Mouse (Mus musculus) kidney, postnatal 25 days (tissue): ENCODE results near the gene Mgmt.

ENCODE experiments used
- DNase-seq, 2 experiments: peaks; one replicate each; pipeline ENCODE4 v3.0.0; 2021; ENCODE audit warnings: mixed read lengths in 2 of 2

Gene Mgmt

DNA sequence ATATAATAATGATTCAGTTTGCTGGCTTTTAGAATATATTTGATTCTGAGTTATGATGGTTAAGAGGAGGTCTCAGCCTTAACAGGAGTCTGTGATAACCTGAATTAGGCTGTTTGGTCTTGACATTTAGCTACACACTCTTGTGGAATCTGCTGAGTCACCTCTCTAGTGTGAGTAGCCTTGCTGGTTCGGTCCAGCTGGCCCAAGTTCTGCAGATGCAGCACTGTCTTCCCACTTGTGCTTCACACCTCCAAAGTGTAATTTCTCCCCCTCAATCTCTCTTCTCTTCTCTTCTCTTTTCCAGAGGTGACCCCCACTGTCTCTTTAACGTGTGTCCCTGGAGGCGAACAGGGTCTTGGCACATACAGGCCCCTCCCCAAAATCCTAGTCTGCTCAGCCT lies 171.8 kb downstream of the Mgmt start:
- no peak for DNase-seq

DNA sequence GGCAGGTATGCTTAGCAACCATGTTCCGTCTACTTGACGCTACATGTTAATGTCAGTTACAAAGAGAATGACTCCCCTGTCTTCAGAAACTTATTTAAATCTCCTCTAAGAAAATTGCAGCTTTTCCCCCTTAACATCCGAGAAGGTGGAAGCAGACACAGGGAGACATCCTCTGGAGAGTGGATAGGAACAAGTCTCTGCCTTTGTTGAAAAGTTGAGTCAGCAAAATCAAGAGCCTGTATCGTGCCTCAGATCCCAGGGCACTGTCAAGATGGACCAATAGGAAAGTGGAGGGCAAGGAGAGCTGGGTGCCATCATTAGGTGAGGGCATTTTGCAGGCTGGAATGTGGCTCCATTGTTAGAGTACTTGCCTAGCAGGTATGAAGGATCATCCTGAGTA lies 172.6 kb downstream of the Mgmt start:
- no peak for DNase-seq

DNA sequence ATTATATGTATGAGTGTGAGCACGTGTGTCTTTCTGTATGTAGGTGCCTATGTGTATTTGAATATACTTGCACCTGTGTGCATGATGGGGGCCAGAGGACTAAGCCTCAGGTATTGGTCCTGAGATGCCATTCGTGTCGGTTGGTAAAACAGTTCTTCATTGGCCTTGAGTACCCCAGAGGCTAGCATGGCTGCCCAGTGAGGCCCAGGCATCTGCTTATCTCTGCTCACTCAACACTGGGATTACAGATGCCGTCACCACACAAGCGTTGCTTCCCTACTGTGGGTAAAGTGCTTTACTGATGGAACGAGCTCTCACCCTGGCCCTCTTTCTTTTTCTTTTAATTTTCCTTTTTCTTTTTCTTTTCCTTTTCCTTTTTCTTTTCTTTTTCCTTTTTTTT lies 173.3 kb downstream of the Mgmt start:
- DNase-seq = no peak

DNA sequence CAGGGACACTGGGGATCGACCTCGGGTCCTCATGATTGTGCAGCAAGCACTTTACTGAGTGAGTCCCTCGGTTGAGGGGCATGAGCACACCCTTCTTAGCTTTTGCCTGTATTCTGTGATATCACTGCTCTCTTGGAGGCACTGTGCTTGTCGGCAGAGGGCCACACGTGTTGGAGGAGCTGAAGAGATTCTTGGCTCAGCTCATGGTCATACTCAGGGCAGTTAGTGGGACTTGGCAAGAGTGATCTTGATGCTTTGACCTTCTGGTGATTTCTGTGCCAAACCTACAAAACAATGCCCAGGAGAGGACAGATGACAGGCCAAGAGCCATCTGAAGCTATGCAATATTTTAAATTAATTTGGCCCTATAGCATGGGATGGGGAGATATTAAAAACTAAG lies 174.4 kb downstream of the Mgmt start:
- no peak for DNase-seq

DNA sequence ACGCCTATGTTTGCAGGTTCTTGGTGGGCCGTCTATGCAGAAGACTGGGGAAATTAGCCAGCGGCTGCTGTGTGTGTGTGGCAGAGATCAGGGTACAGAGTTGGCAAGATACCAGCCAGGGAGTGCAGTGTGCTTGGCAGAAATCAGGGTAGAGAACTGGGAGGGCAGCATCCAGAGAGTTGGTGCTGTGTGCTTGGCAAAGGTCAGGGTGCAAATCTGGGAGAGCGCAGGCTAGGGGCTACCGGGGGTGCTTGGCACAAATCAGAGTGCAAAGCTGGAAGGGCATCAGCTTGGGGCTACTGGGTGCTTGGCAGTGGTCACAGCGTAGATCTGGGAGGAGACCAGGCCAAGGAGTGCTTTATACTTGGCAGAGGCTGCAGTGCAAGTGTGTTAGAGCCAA lies 175.4 kb downstream of the Mgmt start:
- no peak for DNase-seq

DNA sequence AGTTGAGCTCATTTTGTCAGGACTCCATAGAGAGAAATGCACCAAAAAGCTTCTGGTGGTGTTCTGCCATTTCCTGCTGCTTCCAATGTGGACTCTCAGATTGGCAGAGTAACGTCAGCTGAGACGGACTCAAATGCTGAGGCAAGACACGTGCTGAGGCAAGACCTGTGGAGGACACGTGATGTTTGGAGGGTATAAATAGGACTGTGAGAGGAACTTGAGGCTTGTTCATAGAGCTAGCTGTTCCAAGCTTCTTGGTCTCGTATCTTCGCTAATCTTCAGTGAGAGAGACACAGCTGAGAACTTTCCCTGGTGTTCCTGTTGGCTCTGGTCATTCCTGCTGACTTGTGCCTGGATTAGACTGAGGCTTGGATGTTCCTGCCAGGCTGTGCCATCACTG lies 176.9 kb downstream of the Mgmt start:
- DNase-seq = no peak

DNA sequence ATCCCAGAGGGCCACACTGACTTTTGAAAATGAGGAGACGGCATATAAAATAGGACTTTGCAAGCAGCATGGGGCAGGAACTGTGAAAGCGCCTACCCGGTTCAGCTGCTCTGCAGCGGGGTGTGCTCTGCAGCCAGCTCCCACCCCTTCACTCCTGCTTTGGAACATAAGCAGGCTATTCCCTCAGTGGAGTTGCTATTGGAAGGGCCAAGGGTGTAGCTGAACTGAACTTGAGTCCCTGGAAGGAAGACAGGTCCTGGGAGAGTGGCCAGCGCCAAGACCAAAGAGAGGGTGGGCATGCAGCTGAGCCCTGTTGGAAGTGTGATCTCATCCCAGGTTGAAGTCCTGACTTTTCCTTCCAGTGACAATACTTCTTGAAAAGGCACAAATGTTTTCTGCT lies 179.5 kb downstream of the Mgmt start:
- no peak for DNase-seq

DNA sequence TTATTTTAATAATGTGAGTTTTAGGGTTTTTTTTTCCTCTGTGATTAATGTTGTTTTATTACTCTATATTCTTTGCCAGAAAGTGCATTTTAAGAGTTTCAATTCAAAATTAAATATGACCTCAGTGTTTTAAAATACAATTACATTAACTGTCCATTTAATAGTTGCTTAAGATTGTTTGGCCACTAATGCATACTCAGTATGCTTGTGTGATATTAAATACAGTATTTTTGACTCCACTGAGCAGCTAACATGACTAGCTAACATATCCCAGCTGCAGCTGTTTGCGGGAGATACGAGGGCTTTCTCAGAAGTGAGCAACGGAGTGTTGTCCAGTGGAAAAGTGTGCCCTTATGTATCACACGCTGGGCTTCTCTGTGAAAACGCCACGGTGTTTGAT lies 179.9 kb downstream of the Mgmt start:
- DNase-seq = no peak

DNA sequence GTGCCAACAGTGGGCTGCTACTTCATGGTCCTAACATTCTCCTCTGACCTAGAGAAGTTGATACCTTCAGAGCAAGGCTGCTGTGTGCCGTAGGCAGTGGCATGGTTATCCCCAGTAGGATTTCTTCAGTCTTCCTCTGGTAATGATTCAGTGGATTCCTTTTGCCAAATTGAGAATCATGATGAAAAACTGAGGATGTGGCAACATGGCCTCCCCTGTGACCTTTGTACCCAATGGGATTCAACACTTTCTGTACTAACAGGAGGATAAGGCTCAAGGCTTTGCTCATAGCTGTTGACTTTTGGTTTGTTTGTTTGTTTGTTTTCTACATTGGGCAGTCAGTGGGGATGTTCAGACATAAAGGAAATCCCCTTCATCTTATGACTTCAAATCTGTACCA lies 180.9 kb downstream of the Mgmt start:
- no peak for DNase-seq

DNA sequence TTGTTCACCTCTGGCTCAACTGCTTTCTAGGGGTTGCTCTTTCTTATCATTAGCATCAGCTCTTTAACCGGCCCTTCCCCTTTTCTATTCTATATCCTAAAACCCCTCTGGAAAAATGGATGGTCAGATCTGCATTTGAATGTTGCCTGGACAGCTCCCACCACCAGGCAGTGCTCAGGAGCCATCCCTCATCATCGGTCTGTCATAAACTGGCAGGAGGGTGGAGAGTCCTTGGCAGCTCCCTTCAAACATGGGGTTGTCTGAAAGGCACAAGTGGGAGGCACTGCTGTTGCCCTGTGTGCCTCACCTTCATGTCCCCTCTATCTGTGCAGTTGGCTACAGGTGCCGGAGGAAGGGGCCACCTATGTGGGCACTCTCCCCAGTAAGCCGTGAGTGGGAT lies 185.8 kb downstream of the Mgmt start:
- no peak for DNase-seq

DNA sequence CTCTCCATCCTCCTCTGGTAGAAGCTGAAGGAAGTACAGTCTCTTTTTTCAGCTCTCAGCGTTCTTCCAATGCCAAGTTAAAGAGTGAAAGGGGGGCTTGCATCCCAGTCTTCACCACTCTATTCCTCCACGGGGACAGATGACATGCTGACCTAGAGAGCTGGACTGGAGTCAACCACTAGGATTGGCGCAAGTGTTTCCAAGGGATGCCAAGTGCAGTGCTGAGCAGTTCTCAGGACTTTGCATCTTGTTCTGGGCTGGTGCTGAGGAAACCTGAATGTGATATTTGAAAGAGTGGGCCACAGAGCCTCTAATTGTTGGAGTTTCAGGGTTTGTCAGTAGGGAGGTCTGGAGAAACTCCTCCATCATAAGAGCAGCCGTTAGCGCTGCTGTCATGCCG lies 187.8 kb downstream of the Mgmt start:
- DNase-seq = peak in 1 of 2 experiments; percentile 6

DNA sequence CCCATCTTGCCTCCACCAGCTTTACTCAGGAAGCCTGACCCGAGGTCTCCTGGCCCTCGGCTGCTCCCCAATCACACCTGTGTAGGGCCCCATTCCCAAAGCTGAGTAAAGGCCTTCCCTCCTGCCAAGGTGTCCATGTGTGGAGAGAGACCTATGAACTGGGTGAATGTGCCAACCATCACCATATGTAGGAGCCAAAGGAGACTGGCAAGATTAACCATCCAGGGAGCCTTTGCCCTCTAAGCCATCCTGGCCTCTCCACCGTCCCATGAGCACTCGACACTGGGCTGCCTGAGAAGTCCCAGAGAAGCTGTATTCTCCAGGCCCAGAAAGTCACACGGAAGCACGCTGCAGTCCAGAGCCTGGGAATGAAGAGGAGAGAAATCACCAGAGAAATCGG lies 190.2 kb downstream of the Mgmt start:
- DNase-seq = peak; percentile 5 to 44

DNA sequence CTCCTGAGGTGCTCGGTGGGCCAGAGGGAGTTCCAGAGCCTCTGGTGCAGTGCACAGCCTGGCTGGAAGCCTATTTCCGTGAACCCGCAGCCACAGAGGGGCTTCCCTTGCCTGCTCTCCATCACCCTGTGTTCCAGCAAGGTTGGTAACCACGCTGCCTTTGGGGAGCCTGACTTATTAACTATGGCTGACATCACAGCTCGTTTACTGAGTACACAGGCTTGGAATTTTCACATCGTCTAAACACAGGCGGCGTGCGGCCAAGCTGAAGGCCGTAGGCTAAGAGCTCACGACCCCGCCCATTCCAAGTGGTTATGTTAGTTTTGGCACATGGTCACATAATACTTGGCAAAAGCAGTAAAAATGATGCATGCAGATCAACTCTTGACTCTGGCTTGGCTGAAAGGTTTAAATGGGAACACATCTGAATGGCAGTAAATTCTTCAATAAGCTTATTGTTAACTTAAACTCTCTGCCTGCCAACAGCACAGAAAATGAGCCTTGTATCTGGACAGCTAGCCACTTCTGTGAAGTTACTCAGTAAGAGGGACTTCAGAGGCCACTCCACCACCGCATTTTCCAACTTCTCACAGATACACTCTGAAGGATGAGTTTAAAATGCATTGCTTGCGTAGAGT lies 191.7 kb downstream of the Mgmt start:
- peak; percentile 84 to 85 for DNase-seq

DNA sequence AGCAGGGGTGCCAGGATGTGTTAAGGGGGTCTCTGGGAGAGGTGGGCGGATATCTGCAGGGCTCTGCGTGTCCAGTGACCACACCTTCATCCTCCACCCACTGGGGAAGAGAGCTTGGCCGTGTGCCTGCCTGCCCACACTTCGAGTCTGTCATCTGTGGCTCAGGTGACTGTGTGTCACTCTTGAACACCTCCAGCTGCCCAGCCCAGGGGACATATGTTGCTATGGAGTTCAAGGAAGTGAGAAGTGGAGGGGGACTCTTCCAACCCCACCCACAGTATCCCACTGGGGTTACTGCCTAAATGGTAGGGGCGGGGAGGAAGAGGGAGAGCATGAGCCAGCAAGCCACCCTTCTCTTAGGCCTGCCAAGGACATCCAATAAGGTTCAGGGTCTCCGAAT lies 192.7 kb downstream of the Mgmt start:
- DNase-seq = no peak

DNA sequence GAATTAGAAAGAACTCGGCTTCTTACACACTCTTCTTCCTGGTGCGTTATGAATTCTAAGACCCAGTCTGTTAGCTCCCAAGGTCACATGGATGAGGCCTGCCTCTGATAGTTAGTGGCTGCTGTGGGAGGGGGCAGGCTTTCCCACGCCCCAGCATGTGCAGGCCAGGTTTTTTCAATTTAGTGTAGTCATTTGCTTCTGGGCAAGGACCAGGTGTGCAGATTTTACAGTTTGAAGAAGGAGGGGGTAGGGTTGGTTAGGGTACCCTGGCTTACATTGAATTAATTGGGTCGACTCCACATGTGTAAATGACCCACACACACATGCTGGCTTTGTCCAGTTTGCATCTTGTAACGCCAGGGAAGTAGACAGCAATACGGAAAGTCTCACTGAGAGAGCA lies 193.7 kb downstream of the Mgmt start:
- no peak for DNase-seq

DNA sequence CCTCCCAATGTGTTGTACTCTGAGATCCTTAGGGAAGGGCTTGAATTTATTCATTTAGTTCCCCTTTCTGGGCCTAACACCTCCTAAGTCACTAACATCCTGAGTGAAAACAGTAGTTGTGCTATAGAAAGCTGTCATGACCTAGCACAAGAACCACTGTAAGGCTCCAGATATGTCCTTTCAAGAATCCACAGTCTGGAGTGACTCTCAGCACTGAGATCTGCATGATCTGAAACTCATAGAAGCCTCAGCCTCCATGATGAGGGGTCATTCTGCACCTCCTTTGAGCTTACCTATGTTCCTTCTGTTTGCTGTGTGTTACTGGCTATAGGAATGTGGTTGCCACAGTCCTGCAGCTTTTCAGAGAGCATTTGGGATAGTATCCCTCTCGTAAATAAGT lies 200.1 kb downstream of the Mgmt start:
- DNase-seq = no peak

DNA sequence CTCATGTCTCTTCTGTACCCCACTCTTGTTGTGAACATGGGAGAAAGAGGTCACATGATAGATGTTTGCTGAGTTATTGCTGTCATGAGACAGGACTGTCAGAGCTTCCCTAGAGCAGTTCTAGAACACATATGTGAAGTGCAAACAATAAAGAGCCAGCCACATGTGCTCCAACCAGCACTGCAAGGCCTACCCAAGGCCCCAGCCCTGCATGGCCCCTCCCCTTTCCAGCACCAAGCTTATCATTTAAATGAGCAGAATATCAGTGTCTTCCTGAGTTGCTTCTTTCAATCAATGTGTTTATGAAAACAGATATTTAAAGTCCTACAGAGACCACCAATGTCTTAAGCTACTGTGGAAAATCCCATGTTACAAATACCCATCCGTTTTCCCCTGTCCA lies 201.3 kb downstream of the Mgmt start:
- DNase-seq = no peak

DNA sequence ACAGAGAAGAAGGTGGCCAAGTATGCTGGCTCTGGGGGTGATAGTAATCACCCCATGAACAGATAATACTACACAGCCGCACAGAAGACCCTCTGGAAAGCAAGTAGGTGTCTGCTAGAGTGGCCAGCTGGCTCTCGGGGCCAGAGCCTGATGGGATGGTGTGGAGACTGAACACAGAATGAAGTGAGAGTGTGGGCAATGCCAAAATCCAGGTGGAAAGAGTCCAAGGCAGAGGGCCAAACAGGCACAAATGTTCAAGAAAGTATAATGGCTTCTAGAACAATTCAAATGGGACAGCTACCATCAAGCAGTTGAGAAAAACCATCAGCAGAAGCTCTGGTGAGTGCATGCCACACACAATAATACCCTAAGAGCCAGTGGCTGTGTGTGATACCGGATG lies 205.4 kb downstream of the Mgmt start:
- DNase-seq = no peak

DNA sequence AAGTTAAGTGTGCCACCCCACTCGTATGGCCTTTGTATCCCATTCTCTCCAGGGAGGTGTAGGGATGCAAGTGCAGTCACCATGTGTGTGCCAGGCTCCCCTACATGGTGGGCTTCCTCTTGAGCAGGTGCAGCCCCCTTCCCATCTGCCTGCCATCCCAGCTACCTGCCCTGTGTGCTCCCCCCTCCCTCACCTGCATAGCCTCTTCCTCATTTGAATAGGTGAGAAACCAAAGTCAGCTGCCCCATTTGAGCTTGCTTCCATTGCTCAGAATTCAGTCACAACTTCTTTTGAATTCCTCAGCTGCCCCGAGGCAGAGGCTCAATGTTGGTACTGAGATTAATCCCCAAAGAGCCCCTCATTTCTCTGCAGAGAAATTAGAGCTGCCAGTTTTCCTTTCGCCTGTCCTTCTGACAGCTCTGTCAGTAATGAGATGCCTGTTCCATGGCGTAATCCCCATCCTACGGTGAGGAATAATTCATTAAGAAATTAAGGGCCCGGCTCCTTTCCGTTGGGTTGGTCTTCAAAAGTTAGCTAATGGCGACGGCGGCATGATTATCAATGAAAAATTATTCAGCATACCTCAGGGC lies 208.3 kb downstream of the Mgmt start:
- DNase-seq = no peak

DNA sequence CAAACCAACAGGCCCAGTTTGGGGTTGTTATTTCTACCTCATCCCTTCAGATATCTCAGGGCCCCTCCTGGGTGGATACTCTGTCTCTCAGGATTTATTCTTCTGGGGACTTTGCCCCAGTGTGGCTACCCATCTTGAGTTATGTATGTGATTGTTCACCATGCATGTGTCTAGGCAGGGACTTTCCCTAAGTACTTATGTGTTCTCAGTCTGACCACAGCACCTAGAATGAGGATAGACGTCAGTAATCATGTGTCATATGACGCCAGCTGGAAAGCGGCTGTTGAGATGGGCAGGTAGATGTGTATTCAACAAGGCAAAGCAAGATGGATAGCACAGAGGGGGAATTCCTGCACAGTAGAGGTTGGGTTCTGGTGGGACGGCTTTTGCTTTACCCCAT lies 217.7 kb downstream of the Mgmt start:
- DNase-seq = no peak

DNA sequence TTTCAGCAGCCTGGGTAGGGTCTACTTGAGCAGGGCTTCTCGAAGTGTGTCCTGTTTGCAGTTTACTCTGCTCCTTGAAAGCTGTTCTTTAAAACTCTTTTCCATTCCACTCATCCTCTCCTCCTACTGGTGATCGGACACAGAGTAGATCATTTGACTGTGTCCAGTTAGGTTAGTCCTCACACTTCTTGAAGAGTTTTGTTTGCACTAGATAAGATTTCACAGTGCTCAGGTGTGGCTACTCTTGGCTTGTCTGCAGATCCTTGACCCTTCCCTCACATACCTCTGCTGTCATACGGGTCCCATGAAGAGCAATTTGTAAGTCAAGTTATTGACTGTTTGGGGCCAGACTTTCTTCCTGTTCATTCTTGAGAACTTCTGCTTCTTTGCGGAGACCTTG lies 221.8 kb downstream of the Mgmt start:
- no peak for DNase-seq

DNA sequence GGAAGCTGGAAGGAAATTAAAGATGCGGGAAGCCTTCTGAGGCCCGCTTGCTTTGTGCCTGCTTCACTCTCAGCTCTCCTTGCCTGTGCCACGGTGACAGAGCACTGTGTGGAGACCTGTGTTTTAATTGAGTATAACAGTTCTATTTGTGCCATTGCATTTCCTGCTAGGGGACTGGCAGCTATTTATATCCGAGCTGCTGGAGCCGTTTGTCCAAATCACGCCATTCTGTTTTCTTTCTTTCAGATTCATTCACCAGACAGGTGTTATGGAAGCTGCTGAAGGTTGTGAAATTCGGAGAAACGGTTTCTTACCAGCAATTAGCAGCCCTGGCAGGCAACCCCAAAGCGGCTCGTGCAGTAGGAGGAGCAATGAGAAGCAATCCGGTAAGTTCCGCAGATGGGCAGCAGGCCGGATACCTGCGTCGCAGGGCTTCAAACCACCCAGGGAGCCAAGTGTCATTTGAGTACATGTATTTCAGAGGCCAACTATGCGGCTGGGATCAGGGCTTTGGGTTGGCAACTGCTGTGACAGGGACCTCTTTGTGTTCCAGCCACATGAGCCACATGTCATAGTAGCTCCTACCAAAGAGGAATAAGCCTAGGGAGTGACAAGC lies 226.9 kb downstream of the Mgmt start:
- DNase-seq = peak in 1 of 2 experiments; percentile 19

DNA sequence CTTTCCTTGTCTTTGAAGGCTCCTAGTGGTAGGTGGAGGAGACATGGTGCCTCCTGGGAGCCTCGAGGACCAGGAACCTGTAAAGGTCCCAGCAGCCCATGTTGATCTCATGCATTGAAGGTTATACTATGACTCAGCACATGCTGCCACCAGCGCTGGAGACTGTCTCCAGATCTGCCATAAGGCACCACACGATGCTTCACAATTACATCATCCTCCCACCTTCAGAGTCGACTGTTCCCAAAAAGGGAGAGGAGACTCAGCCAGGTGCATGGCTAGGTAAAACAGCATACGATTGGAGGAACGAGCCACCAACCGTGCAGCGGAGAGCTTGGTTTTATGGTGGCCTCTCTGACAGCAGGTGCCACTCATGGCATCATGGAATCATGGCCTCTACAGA lies 234.3 kb downstream of the Mgmt start:
- DNase-seq = no peak

DNA sequence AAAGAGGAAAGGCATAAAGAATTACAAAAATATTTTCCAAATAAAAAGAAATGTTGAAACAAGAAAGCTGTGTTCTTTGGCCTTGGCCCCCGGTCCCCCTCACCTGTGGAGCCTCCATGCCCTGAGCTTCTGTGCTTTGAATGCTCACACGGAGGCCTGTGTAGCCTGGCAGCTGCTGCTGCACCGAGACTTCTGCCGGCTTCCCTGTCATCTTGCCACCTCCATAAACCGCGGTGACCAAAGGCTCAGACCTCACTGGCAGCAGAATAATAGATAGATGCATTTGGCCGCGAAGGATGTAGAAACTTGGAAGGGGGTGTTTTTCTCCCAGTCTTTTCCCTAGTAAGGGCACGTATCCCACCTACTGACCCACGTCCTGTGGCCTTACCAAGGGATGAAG lies 235.8 kb downstream of the Mgmt start:
- peak in 1 of 2 experiments; percentile 28 for DNase-seq

DNA sequence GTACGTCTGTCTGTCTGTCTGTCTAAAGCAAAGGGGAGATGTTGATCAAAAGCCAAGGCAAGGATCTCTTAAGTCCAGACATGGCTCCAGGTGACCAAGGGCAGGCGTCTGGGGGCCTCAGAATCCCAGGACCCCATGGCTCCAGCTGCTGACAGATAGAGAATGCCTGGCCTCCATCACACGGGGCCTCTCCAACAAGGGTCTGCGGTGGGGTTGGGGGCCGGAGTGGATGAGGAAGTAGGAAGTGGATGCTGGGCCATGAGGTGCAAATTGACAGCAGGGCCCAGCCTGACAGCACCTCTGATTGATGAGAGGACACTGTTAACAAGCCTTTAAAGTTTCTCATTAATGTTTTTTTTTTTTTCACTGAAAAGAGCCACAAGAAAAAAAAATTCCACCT lies 237.5 kb downstream of the Mgmt start:
- no peak for DNase-seq
